Mouse (Mus musculus): ENCODE results near the gene Stx2. TPM values are rescaled to one million over a fixed set of nuclear protein-coding genes. Genes with fewer than 3 reads are reported as not detected.

Gene Stx2
- polyA plus RNA-seq, 1 experiment from 2014 or later: 27.8 TPM

DNA sequence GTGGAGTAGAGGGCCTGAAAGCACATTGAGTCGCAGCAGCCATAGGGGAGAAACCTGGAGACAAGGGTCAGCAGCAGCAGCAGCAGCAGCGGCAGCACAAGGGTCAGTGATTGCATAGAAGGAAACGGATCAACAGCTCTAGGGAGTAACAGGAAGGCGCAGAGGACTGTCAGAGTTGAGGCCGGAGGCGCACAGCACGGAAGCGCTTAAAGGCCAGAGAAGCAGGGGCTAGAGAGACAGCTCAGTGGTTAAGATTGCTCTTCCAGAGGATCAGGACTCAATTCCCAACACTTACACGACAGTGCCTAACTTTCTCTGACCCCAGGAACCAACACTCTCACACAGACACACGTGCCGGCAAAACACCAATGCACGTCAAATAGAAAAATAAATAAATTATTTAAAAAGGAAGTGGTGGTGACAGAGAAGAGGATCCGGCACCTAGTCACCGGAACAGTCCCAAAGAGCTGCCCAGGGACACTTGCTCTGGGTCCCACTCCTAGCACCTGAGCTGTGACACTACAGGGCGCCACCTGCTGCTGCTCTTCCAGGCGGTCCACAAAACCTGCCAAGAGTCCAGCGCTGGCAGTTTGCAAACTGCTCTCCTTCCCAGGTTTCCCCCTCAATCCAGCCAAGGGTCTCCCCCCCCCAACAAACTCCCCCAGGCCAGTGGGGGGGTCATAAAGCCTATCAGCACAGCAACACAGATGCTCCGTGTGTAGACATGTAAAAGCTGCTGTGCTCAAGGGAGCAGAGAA lies 2.2 kb downstream of the Stx2 start:
- Histone ChIP-seq H3K27ac (ENCODE audit: low read length) (peak overlapping the region; percentile 21), H3K36me3 (ENCODE audit: control insufficient read depth, insufficient read depth, low read length) (no peaks in the 10 kb centered on the region), H3K4me2 (ENCODE audit: low read depth, low read length) (peak overlapping the region; percentile 76), H3K4me1 (ENCODE audit: control insufficient read depth, insufficient read depth, low read length) (peaks cover 46% of the 10 kb centered on the region; the same call in 1 of the 2 replicates), H3K9me3 (replicated peaks; ENCODE audit: control insufficient read depth, low read length) (no peaks in the 10 kb centered on the region), H3K4me3 (replicated peaks; ENCODE audit: low read length) (peak overlapping the region; percentile 73; the same call in 1 of the 2 replicates), H3K9ac (ENCODE audit: low read length) (peak overlapping the region; percentile 35; the same call in 1 of the 2 replicates), H3K27me3 (ENCODE audit: control insufficient read depth, insufficient read depth, low read length) (no peaks in the 10 kb centered on the region)
- ATAC-seq (ENCODE audit: insufficient read depth, low FRiP score): no peak
- 76% methylated on average over 18 of the region's 18 CpGs for WGBS

DNA sequence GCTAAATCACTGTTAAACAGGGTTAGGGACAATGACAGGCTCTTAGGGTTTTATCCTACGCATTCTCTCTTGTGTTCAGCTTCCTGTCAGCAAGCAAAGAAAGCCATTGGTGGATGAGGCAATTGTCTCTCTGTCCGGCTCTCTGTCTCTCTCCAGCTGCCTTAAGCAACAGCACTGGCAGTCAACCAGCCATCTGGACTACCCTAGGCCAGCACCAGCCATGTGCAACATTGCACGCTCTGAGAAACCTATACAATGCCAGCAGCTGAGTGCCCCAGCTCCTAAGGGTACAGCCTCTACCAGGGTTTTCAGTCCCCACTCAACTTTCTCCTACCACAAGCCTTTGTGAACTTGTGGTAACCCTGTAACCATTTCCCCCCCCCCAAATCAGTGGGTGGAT lies 3.0 kb downstream of the Stx2 start:
- Histone ChIP-seq H3K36me3 (ENCODE audit: control insufficient read depth, insufficient read depth, low read length) (no peaks in the 10 kb centered on the region), H3K9ac (ENCODE audit: low read length) (no peak overlapping the region), H3K4me2 (ENCODE audit: low read depth, low read length) (peak overlapping the region; percentile 76; the same call in 1 of the 2 replicates), H3K27me3 (ENCODE audit: control insufficient read depth, insufficient read depth, low read length) (no peaks in the 10 kb centered on the region), H3K27ac (ENCODE audit: low read length) (peak overlapping the region; percentile 21; the same call in 1 of the 2 replicates), H3K9me3 (replicated peaks; ENCODE audit: control insufficient read depth, low read length) (no peaks in the 10 kb centered on the region), H3K4me3 (replicated peaks; ENCODE audit: low read length) (no peak overlapping the region), H3K4me1 (ENCODE audit: control insufficient read depth, insufficient read depth, low read length) (peaks cover 52% of the 10 kb centered on the region)
- 79% methylated on average over 3 of the region's 3 CpGs for WGBS
- no peak for ATAC-seq (ENCODE audit: insufficient read depth, low FRiP score)

DNA sequence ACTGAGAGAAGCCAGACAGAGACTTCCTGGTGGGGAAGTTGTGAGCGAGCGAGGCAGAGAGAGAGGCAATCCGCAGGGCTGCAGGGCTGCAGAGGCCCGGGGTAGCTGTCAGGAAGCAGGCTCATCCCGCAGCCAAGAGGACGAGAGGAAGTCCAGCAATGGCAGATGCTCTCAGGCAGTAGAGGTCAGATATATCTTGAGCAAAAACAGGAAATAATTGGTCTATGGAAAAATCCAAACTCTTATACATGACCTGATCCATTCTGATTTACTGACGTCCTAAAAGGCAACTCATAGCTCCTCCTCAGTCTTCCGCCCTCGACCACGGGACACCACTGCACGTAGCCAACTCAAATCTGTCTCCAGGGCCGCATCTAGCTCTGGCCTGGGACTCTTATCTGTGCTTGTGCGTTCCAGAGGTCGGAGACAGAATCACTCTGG lies 5.8 kb downstream of the Stx2 start:
- ATAC-seq (ENCODE audit: insufficient read depth, low FRiP score): peak; percentile 46; the same call in 1 of the 2 replicates
- H3K9me3 ChIP-seq (replicated peaks; ENCODE audit: control insufficient read depth, low read length): no peaks in the 10 kb centered on the region
- peaks cover 45% of the 10 kb centered on the region for H3K4me1 ChIP-seq (ENCODE audit: control insufficient read depth, insufficient read depth, low read length)
- no peaks in the 10 kb centered on the region for H3K36me3 ChIP-seq (ENCODE audit: control insufficient read depth, insufficient read depth, low read length)
- peak overlapping the region; percentile 40; the same call in 1 of the 2 replicates for H3K9ac ChIP-seq (ENCODE audit: low read length)
- WGBS: 49% methylated on average over 14 of the region's 14 CpGs
- H3K27me3 ChIP-seq (ENCODE audit: control insufficient read depth, insufficient read depth, low read length): no peaks in the 10 kb centered on the region
- peak overlapping the region; percentile 67 for H3K27ac ChIP-seq (ENCODE audit: low read length)
- H3K4me3 ChIP-seq (replicated peaks; ENCODE audit: low read length): no peak overlapping the region
- no peak overlapping the region for H3K4me2 ChIP-seq (ENCODE audit: low read depth, low read length)

DNA sequence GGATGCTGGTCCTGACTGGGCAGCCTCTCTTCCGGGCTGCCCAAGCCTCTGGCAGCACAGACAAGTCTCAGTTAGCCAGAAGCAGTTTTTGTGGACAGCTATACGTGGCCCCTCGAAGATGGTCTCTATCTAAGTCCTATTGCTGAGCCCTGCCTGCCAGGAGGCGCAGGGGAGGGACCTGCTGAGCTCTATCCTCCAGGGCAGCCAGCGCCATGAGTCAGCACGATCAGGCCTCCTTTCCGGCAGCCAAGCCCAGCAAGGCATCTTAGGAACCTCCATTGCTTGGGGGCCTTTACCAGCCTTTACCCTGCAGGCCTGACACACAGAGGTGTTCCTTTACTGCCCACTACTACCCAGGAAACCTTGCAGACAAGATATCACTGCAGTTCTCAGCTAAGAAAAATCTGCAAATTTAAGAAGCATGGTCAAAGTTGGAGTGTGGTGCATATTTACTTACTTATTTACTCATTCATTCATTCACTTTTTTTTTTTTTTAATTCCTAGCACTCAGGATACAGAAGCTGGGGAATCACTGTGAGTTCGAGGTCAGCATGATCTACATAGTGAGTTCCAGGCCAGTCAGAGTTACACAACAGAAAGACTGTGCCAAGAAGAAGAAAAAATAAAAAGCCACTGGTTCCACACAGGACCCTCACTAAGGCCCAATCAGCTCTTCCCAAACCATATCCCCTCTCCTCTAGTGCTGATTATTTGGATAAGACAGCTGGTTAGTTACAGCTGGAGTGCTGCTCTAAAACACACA lies 7.5 kb downstream of the Stx2 start:
- Histone ChIP-seq H3K4me3 (replicated peaks; ENCODE audit: low read length) (no peak overlapping the region), H3K27me3 (ENCODE audit: control insufficient read depth, insufficient read depth, low read length) (no peaks in the 10 kb centered on the region), H3K27ac (ENCODE audit: low read length) (peak overlapping the region; percentile 14; the same call in 1 of the 2 replicates), H3K4me2 (ENCODE audit: low read depth, low read length) (no peak overlapping the region), H3K9me3 (replicated peaks; ENCODE audit: control insufficient read depth, low read length) (no peaks in the 10 kb centered on the region), H3K9ac (ENCODE audit: low read length) (0 out of 2 replicates have a peak overlapping the region, but pooled peaks have one; percentile 3), H3K4me1 (ENCODE audit: control insufficient read depth, insufficient read depth, low read length) (peaks cover 31% of the 10 kb centered on the region), H3K36me3 (ENCODE audit: control insufficient read depth, insufficient read depth, low read length) (no peaks in the 10 kb centered on the region)
- no peak for ATAC-seq (ENCODE audit: insufficient read depth, low FRiP score)
- WGBS: 50% methylated on average over 8 of the region's 8 CpGs

DNA sequence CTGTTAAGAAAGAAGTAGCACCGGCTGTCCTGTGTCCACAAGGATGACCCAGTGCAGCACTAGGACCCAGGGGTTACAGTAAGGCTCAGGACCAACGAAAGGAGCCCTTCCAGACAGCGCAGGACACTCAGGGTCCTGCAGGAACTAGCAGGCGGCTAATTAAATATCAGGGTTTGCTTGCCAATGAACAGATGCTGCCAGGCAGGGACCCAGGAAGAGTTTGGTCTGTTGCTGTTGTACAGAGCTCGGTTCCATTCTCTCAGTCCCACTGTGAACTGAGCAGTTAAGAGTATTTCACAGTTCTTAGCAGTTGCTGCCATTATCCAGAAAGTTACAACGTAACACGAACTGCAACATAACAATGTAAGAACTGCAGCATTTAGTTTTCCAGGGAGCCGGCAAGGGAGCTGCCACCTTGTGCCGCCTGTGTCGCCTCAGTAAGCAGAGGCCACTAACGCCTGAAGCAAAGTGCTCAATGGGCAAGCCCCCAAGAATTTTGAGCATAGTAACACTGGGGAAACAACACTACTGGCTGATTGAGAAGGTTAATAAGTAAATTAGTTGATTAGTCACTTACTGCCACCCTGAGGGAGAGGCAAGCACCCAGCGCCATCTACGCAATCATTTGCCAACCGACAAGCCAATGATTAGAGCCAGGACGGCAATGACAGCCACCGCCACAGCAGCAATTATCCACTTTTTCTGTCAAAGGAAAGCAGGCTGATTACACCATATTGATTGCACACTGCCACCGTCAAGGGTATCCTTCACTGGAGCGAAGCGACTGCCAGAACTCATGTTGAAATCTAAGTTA lies 21.0 kb downstream of the Stx2 start:
- WGBS: 81% methylated on average over 19 of the region's 19 CpGs
- Histone ChIP-seq H3K4me1 (ENCODE audit: control insufficient read depth, insufficient read depth, low read length) (no peaks in the 10 kb centered on the region), H3K27ac (ENCODE audit: low read length) (no peak overlapping the region)

DNA sequence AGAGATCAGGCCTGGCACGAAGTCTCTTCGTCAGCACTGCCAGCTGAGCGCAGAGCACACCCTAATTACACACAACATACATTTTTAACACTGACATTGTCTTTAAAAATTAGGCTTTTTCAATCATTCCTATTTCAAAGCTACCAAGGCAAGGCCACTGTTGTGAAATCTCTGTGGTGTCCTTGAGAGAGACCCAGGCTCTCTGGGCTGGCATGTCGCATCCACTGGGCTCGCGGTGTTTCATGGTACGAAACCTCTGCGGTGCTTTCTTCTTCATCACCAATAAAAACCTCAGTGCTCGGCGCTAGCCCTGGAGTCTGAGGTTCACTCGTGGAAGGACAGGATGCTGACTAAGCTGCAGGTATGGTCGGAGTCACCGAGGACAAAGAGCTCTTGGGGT lies 22.4 kb downstream of the Stx2 start:
- ATAC-seq (ENCODE audit: insufficient read depth, low FRiP score): no peak
- Histone ChIP-seq H3K36me3 (ENCODE audit: control insufficient read depth, insufficient read depth, low read length) (peaks cover 18% of the 10 kb centered on the region; the same call in 1 of the 2 replicates), H3K27ac (ENCODE audit: low read length) (no peak overlapping the region), H3K4me1 (ENCODE audit: control insufficient read depth, insufficient read depth, low read length) (no peaks in the 10 kb centered on the region), H3K4me3 (replicated peaks; ENCODE audit: low read length) (no peak overlapping the region), H3K9me3 (replicated peaks; ENCODE audit: control insufficient read depth, low read length) (no peaks in the 10 kb centered on the region), H3K4me2 (ENCODE audit: low read depth, low read length) (no peak overlapping the region), H3K27me3 (ENCODE audit: control insufficient read depth, insufficient read depth, low read length) (no peaks in the 10 kb centered on the region), H3K9ac (ENCODE audit: low read length) (no peak overlapping the region)
- WGBS: 90% methylated on average over 13 of the region's 13 CpGs

More for the DNA sequence above, 21.0 kb downstream of the Stx2 start:
- H3K4me2 ChIP-seq (ENCODE audit: low read depth, low read length): no peak overlapping the region
- H3K27me3 ChIP-seq (ENCODE audit: control insufficient read depth, insufficient read depth, low read length): no peaks in the 10 kb centered on the region
- H3K4me3 ChIP-seq (replicated peaks; ENCODE audit: low read length): no peak overlapping the region
- no peak for ATAC-seq (ENCODE audit: insufficient read depth, low FRiP score)
- peaks cover 24% of the 10 kb centered on the region; the same call in 1 of the 2 replicates for H3K36me3 ChIP-seq (ENCODE audit: control insufficient read depth, insufficient read depth, low read length)
- no peak overlapping the region for H3K9ac ChIP-seq (ENCODE audit: low read length)
- no peaks in the 10 kb centered on the region for H3K9me3 ChIP-seq (replicated peaks; ENCODE audit: control insufficient read depth, low read length)

DNA sequence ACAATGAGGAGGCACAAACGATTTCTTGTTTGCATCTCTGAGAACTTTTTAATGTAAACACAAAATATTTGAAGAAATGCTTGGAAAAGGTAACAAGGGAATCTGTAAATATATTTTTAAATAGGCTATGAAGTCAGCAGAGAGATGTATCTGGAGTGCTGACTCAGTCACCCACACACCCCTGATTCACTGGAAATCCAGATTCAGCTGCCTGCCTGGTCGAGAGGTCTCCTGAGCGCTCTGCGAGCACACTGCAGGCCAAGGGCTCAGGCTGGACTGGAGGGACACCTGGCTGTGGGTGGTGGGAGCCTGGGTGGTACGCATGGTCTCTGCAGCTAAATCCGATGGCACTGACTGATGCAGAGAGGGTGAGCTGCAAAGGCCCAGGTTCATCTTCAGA lies 23.8 kb downstream of the Stx2 start:
- no peaks in the 10 kb centered on the region for H3K4me1 ChIP-seq (ENCODE audit: control insufficient read depth, insufficient read depth, low read length)
- no peak for ATAC-seq (ENCODE audit: insufficient read depth, low FRiP score)
- peaks cover 14% of the 10 kb centered on the region; the same call in 1 of the 2 replicates for H3K36me3 ChIP-seq (ENCODE audit: control insufficient read depth, insufficient read depth, low read length)
- no peak overlapping the region for H3K9ac ChIP-seq (ENCODE audit: low read length)
- H3K9me3 ChIP-seq (replicated peaks; ENCODE audit: control insufficient read depth, low read length): no peaks in the 10 kb centered on the region
- 86% methylated on average over 6 of the region's 6 CpGs for WGBS
- H3K27me3 ChIP-seq (ENCODE audit: control insufficient read depth, insufficient read depth, low read length): no peaks in the 10 kb centered on the region
- no peak overlapping the region for H3K4me2 ChIP-seq (ENCODE audit: low read depth, low read length)
- H3K27ac ChIP-seq (ENCODE audit: low read length): no peak overlapping the region
- H3K4me3 ChIP-seq (replicated peaks; ENCODE audit: low read length): no peak overlapping the region

DNA sequence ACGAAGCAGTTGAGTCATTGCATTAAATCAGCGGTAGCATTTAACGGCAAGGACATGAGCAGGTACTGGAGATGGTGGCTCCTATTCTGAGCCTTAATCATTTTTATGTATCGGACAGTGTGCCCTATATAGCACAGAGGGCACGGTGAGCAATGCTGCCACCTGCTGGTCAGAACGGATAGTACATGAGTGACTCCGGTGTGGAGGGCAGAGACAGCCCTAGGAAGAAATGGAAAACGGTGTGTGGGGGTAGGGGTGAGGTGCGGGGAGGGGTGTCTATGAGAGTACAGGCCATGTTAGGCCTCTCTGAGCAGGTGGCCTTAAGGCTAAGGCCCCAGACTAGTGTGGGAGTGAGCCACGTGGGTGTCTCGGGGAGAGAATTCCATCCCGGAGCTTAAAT lies 26.8 kb downstream of the Stx2 start:
- 23% methylated on average over 12 of the region's 12 CpGs for WGBS
- peak; percentile 37; the same call in 1 of the 2 replicates for ATAC-seq (ENCODE audit: insufficient read depth, low FRiP score)
- H3K9ac ChIP-seq (ENCODE audit: low read length): no peak overlapping the region
- H3K27me3 ChIP-seq (ENCODE audit: control insufficient read depth, insufficient read depth, low read length): no peaks in the 10 kb centered on the region
- H3K36me3 ChIP-seq (ENCODE audit: control insufficient read depth, insufficient read depth, low read length): peaks cover 14% of the 10 kb centered on the region; the same call in 1 of the 2 replicates
- no peak overlapping the region for H3K27ac ChIP-seq (ENCODE audit: low read length)
- H3K4me2 ChIP-seq (ENCODE audit: low read depth, low read length): no peak overlapping the region
- H3K4me1 ChIP-seq (ENCODE audit: control insufficient read depth, insufficient read depth, low read length): no peaks in the 10 kb centered on the region
- H3K4me3 ChIP-seq (replicated peaks; ENCODE audit: low read length): no peak overlapping the region
- H3K9me3 ChIP-seq (replicated peaks; ENCODE audit: control insufficient read depth, low read length): no peaks in the 10 kb centered on the region

Measured in stomach, embryonic 16.5 days (tissue).